Mouse (Mus musculus) erythroblast, adult 5-6 weeks (primary cell): Measurements from ENCODE around the gene Mettl26. TPM values are rescaled to one million over a fixed set of nuclear protein-coding genes. Genes with fewer than 3 reads are reported as not detected.

Experiments
- ATAC-seq: replicated peaks from 2 replicates; pipeline ENCODE4 v1.8.0; 2016; ENCODE audit warnings: moderate number of reproducible peaks, mild to moderate bottlenecking, moderate TSS enrichment, inconsistent platforms; ENCODE audit not compliant: poor library complexity, low FRiP score, severe bottlenecking
- total RNA-seq, 2 experiments: library from RNA; stranded (forward) in 1 of 2; stranded (reverse) in 1 of 2; fragments of 150-400 nt in 1 of 2; fragments of 200-764, 138-1000 nt in 1 of 2; gene quantifications; 2 replicates each; pipeline versions ENCODE4 v1.2.3 to v1.2.4; 2015 to 2017; ENCODE audit warnings: low replicate concordance in 2 of 2

Mettl26 gene
- total RNA-seq, 2 experiments from 2014 or later, result 3.7 to 7.3 TPM

DNA sequence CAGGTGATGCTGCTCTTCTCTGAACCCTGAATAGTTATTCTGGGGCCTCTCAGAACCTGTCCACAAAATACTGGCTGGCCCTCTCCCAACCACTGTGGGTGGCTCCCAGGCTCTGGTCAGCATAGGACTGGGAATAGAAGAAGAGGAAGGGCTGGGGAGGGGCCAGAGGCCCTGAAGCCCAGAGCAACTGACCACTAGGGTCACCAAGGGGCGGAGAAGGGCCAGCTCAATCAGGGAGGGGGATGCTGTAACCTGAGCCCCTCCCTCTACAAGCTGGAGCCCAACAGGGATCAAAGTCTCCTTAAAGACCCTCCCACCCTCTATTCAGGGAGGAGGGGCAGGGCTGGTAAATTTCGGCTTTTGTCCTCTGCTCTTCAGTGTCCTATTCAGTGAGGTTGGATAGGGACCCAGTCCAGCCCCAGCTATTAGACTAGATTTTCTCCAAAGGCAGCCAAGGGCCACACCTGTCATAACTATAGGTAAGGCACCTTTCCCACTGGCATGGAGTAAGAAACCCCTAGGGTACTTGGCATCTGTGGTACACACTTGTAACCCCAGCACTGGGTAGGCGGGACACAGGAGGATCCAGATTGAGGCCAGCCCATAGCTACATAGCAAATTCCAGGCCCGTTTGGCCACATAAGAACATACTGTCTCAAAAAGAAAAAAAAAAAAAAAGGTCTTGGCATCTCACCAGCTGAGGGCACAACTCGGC, 5.5 kb downstream of the Mettl26 start, which contains the start of gene Wfikkn1:
Gene Wfikkn1, minus strand, starts transcription at position 663 of the 715 bp plus-strand sequence.
- ATAC-seq, result no peak

GRCm38 (mm10) chr17:25880913-25881641, 6.2 kb downstream of the Mettl26 start:
- ATAC-seq, result no peak

DNA sequence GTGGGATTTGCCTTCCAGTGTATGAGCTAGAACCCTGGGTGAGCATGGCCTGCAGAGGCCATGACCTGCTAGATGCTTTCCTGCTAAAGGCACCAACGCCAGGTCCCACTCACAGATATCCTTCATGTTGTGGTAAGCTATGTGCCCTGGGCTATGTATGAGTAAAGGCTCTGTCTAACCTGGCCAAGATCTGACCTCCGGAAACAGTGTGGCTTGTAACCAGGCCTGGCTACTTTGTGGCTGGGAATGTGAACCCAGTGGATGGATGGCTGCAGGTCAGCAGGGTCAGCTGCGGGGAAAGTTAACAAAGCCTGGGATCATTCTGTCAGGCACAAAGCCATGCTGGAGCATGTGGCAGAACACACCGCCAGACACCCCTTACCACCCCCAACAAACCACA, 6.8 kb downstream of the Mettl26 start:
- no peak for ATAC-seq

DNA sequence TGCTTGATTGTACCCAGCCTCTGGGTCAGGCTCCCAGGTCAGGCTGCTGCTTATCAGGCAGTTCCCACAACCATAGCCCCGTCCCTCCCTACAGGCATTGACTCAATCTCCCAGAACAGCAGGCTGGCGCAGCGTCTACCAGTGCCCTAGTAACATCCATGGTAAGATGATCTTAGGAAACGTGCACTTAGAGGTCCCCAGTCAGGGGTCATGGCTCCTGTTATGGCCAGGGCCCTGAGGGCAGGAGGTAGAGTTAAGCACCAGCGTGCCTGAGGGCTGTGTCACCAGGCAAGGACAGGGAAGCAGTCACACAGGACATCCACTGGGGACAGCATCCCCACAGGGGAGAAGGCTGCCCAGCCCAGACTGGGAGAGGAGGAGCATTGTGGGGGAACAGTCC, 7.4 kb downstream of the Mettl26 start:
- no peak for ATAC-seq

- ATAC-seq, result no peak
These were observed 8.4 kb downstream of the Mettl26 start for GRCm38 (mm10) chr17:25883268-25883667.

- ATAC-seq, result no peak
These were observed 8.9 kb downstream of the Mettl26 start for GRCm38 (mm10) chr17:25883824-25884223.

GRCm38 (mm10) chr17:25885636-25886035, 10.8 kb downstream of the Mettl26 start:
- ATAC-seq, result peak; percentile 60; the same call in 1 of the 2 replicates

- ATAC-seq, result no peak
These were observed 11.9 kb downstream of the Mettl26 start for GRCm38 (mm10) chr17:25886806-25887205.

DNA sequence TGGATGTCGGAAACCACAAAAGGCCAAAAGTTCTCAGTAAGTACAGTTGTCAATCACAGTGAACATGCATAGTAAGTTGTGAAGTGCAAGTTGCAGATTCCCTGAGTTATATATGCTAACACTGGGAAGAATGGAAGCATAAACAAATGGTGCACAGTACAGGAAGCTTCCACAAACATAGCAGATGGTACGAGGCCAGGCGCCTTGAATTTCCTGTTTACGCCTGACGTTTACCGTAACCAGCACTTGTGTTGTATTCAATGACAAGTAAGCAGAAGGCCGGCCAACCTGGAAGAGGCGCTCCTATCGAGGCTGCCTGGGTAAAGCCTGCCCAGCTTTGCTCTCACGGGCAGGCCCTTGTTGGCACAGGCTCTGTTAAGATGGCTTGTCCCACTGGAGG, 12.6 kb downstream of the Mettl26 start:
- no peak for ATAC-seq

- ATAC-seq, result no peak
These were observed 14.0 kb downstream of the Mettl26 start for GRCm38 (mm10) chr17:25888837-25889236.

DNA sequence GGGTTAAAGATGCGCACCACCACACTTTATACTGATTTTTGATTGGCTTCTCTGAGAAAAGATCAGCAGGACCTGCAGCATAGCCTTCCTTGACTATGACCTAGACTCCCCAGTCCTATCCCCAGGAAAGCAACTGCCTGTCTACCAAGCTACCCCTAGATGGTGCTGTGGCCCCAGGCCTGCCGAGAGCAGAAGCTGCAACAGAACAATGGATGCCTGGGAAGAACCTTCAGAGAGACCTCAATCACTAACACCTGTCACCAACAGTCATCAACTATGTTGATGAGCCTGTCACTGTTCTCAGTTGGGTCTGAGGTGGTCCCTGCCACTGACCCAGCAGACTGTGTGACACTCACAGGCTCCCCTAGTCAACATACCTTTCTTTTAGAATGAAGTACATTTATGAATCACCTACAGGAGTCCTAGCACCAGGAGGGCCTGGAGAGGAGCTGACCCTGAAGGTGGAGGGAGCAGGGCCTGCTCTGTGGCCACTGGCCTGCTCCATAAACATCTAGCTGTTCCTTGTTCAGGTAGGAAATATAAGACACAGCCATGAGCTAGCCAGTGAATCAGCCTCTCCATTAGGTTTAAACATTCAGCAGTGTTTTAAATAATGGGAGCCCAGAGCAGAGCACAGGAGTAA, 19.2 kb downstream of the Mettl26 start:
- peak; percentile 93 for ATAC-seq

DNA sequence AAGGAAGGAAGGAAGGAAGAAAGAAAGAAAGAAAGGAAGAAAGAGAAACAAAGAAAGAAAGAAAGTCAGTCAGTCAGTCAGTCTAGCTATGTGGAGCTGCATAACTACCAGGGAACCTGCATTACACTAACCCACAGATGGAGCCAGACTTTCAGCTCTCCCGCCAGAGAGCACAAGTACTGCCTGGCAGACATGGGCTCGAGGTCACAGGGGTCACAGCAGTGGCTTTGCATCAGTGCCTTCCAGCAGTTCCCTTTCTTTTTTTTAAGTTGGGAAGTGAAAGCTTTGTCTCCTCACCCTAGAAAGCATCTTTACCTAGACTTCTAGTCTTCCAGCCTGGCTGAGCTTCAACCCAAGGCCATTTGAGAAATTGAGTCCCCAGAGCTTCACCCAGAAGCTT, 20.5 kb downstream of the Mettl26 start:
- ATAC-seq, result no peak

- ATAC-seq, result no peak
These were observed 21.0 kb downstream of the Mettl26 start for GRCm38 (mm10) chr17:25895891-25896290.

GRCm38 (mm10) chr17:25900193-25900592, 25.3 kb downstream of the Mettl26 start:
- ATAC-seq, result no peak

DNA sequence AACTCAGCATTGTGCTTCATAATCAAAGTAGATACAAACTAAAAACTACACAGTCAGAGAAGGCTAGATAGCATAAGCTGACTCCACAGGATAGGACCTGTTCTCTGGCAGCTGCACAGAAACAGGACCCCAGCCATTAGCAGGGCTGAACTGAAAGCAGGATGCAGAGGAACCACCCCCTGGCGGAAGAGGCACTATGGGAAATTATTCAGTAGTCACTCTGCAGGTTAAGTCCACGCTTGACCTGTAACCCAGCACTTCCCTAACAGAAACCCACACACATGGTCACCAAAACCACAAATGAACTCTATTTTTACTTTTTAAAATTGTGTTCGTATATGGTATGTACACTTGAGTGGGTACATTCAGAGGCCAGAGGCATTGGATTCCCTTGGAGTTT, 28.2 kb downstream of the Mettl26 start:
- ATAC-seq, result no peak

- no peak for ATAC-seq
These were observed 32.8 kb downstream of the Mettl26 start for GRCm38 (mm10) chr17:25907640-25908039.

DNA sequence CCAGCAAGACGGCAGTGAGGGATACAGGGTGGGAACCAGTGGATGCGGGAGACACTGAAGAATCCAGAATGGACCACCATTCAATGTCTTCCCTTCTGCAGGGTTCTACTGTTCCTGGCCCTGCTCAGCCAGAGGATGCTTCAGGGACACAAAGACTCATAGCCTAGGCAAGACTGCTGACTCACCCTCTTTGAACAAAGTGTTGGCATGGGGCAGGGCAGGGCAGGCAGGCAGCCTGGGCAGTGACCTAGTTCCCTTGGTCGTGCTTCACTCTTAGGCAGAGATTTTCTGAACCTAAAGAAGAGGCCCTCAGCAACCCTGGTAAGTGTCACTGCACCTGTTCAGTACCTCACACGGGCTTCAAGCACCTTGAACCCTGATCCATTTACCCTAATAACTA, 36.9 kb downstream of the Mettl26 start:
- ATAC-seq, result peak; percentile 44; the same call in 1 of the 2 replicates

GRCm38 (mm10) chr17:25913186-25913876, 38.5 kb downstream of the Mettl26 start:
- ATAC-seq, result no peak

- no peak for ATAC-seq
These were observed 39.0 kb downstream of the Mettl26 start for GRCm38 (mm10) chr17:25913877-25914275.

- no peak for ATAC-seq
These were observed 39.4 kb downstream of the Mettl26 start for GRCm38 (mm10) chr17:25914295-25914694.
